Comparison of ENCODE assay signal across 21 mouse cellular contexts in the genomic region with DNA sequence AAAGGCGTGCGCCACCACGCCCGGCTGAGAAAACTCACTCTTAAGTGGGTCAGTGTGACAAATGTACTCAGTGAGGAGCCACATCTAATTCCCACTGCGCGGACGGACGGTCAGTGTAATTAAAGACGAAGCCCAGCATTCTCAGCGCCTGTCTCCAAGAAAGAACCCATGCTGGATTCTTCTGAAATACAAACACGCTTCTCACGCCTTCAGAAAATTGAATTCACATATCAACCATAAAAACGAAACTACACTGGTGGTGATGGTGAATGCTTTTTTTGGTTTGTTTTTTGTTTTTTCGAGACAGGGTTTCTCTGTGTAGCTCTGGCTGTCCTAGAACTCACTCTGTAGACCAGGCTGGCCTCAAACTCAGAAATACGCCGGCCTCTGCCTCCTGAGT.
"Had no signal": no experiment of that assay in that cellular context is flagged by ENCODE, and none has a peak within 500 bp of the region (broad histone marks: within the 10 kb centered on the region; RNA-seq: fewer than 3 reads in every experiment).

No protein-coding gene starts in this region.

- H3K27me3 ChIP-seq: midbrain, embryonic 15.5 days; neural tube, embryonic 13.5 days had no signal

- H3K27ac ChIP-seq: liver, embryonic 15.5 days; lung, embryonic 15.5 days; macrophage; midbrain, embryonic 13.5 days; midbrain, embryonic 15.5 days; neural tube, embryonic 13.5 days; neural tube, embryonic 15.5 days had no signal

- H3K9me3 ChIP-seq: liver, embryonic 15.5 days; lung, embryonic 15.5 days; midbrain, embryonic 13.5 days; midbrain, embryonic 15.5 days; neural tube, embryonic 13.5 days; neural tube, embryonic 15.5 days had no signal

- ATAC-seq: liver, postnatal 0 days; lung, postnatal 0 days; midbrain, embryonic 13.5 days; midbrain, embryonic 15.5 days had no signal

- H3K36me3 ChIP-seq: liver, embryonic 15.5 days; lung, embryonic 15.5 days; midbrain, embryonic 13.5 days; midbrain, embryonic 15.5 days; neural tube, embryonic 13.5 days; neural tube, embryonic 15.5 days had no signal

- H3K4me2 ChIP-seq: liver, embryonic 15.5 days; lung, embryonic 15.5 days; midbrain, embryonic 11.5 days; midbrain, embryonic 13.5 days; midbrain, embryonic 15.5 days; neural tube, embryonic 13.5 days; neural tube, embryonic 15.5 days had no signal

- H3K4me3 ChIP-seq: liver, embryonic 15.5 days; lung, embryonic 15.5 days; megakaryocyte, embryonic 14.5 days; midbrain, embryonic 13.5 days; midbrain, embryonic 15.5 days; neural tube, embryonic 13.5 days; neural tube, embryonic 15.5 days had no signal

- H3K4me1 ChIP-seq: liver, embryonic 15.5 days; midbrain, embryonic 15.5 days; neural tube, embryonic 15.5 days had no signal

- H3K9ac ChIP-seq: liver, embryonic 15.5 days; liver, postnatal 0 days; lung, embryonic 15.5 days; midbrain, embryonic 13.5 days; midbrain, embryonic 15.5 days; neural tube, embryonic 13.5 days; neural tube, embryonic 15.5 days had no signal

- DNase-seq: liver, postnatal 0 days; lung, adult 2 months; lung, postnatal 14 days; lung, postnatal 36 days; right cerebral cortex, adult 18-20 months; right cerebral cortex, postnatal 25 days; right cerebral cortex, postnatal 4 days; spleen, adult 18-20 months; thymus, adult 18-20 months; thymus, postnatal 14 days; thymus, postnatal 36 days had no signal
